Mouse (Mus musculus): ENCODE data around the gene Slc23a4.

DNA sequence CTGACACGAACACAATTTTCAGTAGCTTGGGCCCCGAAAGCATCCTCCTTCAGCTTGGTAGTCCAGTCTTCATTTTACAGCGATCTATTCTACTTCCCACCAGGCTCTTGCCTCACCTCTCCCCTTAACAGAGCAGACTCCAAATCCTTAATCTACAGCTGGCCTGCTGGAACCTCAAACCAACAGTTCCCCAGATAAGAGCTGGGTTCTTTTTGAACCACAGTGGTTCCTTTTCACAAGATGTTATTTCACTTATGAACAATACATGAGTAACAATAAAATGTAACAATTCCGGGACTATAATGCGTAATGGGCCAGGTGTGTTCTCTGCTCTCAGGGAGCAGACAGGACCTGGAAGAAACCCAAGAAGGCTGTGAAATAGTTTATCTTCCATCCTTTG lies 28.4 kb upstream of the Slc23a4 start:
- TF ChIP-seq CTCF (conservative IDR thresholded peaks at IDR 0.05; ENCODE audit: low read length) (no peak), NANOG (IDR thresholded peaks at IDR 0.05; ENCODE audit: borderline replicate concordance, low read length) (no peak)
